Mouse (Mus musculus) CH12.LX (cell line): ENCODE measurements around the gene Ptprs. TPM values are rescaled to one million over a fixed set of nuclear protein-coding genes. Genes with fewer than 3 reads are reported as not detected.

Experiments used
- DNase-seq: peaks from one replicate; pipeline ENCODE4 v3.0.0-alpha.2; 2013; ENCODE audit errors: extremely low read depth
- H3K27ac ChIP-seq: 2 replicates; pipeline ENCODE4 v1.5.1; 2012; ENCODE audit warnings: low read depth, mild to moderate bottlenecking, control low read depth, moderate library complexity; ENCODE audit not compliant: insufficient read depth
- H3K27me3 ChIP-seq: replicated peaks from 2 replicates; pipeline ENCODE3; 2012; ENCODE audit warnings: inconsistent platforms
- H3K36me3 ChIP-seq, 2 experiments: replicated peaks in 1 of 2; 2 replicates each; pipeline versions ENCODE3 to v1.6.1; 2012; ENCODE audit warnings: inconsistent platforms in 1 of 2, low read length in 1 of 2, mild to moderate bottlenecking in 1 of 2, mixed read lengths in 1 of 2, moderate library complexity in 1 of 2; ENCODE audit not compliant: control insufficient read depth in 1 of 2, insufficient read depth in 1 of 2
- H3K4me1 ChIP-seq, 2 experiments: 2 replicates each; pipeline ENCODE4 v1.6.1; 2012; ENCODE audit warnings: inconsistent platforms in 1 of 2, moderate library complexity in 1 of 2; ENCODE audit not compliant: insufficient read depth in 2 of 2, control insufficient read depth in 1 of 2
- H3K4me2 ChIP-seq: 2 replicates; pipeline ENCODE4 v1.6.1; 2012; ENCODE audit warnings: low read depth, mild to moderate bottlenecking, control low read depth; ENCODE audit not compliant: poor library complexity, insufficient read depth, severe bottlenecking
- H3K4me3 ChIP-seq, 3 experiments: fragments of 150-350 bp in 1 of 3; sonication (generic) in 1 of 3; replicated peaks in 1 of 3; 2 replicates each; pipeline versions ENCODE3 to v1.5.1; 2011 to 2012; ENCODE audit warnings: low read depth in 2 of 3, low read length in 2 of 3, mild to moderate bottlenecking in 2 of 3, moderate library complexity in 2 of 3, control low read depth in 1 of 3, improper control_type of control experiment in 1 of 3, inconsistent platforms in 1 of 3, mixed read lengths in 1 of 3; ENCODE audit not compliant: poor library complexity in 1 of 3
- H3K79me2 ChIP-seq: replicated peaks from 2 replicates; pipeline ENCODE4 v1.6.1; 2012; ENCODE audit warnings: mild to moderate bottlenecking, moderate library complexity; ENCODE audit not compliant: control insufficient read depth, poor library complexity, insufficient read depth, severe bottlenecking; ENCODE audit errors: extremely low read depth
- H3K9ac ChIP-seq: 2 replicates; pipeline ENCODE4 v1.6.1; 2012; ENCODE audit warnings: low read depth, mild to moderate bottlenecking, control low read depth, moderate library complexity; ENCODE audit not compliant: insufficient read depth
- H3K9me3 ChIP-seq: replicated peaks from 2 replicates; pipeline ENCODE3; 2012; ENCODE audit warnings: low read length, inconsistent platforms, mixed read lengths
- BHLHE40 ChIP-seq: IDR thresholded peaks from 2 replicates; pipeline ENCODE4 v1.6.1; 2011; ENCODE audit warnings: mild to moderate bottlenecking, low read depth, low read length, improper control_type of control experiment
- CTCF ChIP-seq, 2 experiments: IDR thresholded peaks in 1 of 2; conservative IDR thresholded peaks in 1 of 2; 2 replicates each; pipeline ENCODE4 v1.5.1; 2011 to 2012; ENCODE audit warnings: low read depth in 2 of 2, low read length in 2 of 2, improper control_type of control experiment in 1 of 2, inconsistent platforms in 1 of 2, mild to moderate bottlenecking in 1 of 2, moderate library complexity in 1 of 2
- E2F4 ChIP-seq: IDR thresholded peaks from 2 replicates; pipeline ENCODE4 v1.6.1; 2011; ENCODE audit warnings: low read depth, low read length, improper control_type of control experiment; ENCODE audit not compliant: insufficient replicate concordance
- EP300 ChIP-seq: IDR thresholded peaks from 2 replicates; pipeline ENCODE4 v1.6.1; 2011; ENCODE audit warnings: low read length, improper control_type of control experiment
- ETS1 ChIP-seq: conservative IDR thresholded peaks from 2 replicates; pipeline ENCODE4 v1.6.1; 2012; ENCODE audit warnings: low read depth, mild to moderate bottlenecking, inconsistent platforms, low read length, improper control_type of control experiment, moderate library complexity
- HCFC1 ChIP-seq: IDR thresholded peaks from 2 replicates; pipeline ENCODE4 v1.6.1; 2012; ENCODE audit warnings: low read depth, mild to moderate bottlenecking, inconsistent platforms, low read length, improper control_type of control experiment
- MAFK ChIP-seq: IDR thresholded peaks from 2 replicates; pipeline ENCODE4 v1.6.1; 2011; ENCODE audit warnings: low read length, improper control_type of control experiment; ENCODE audit not compliant: insufficient replicate concordance
- MAX ChIP-seq: IDR thresholded peaks from 2 replicates; pipeline ENCODE4 v1.6.1; 2011; ENCODE audit warnings: low read length, improper control_type of control experiment
- MAZ ChIP-seq: IDR thresholded peaks from 2 replicates; pipeline ENCODE4 v1.6.1; 2012; ENCODE audit warnings: low read depth, mild to moderate bottlenecking, inconsistent platforms, low read length, improper control_type of control experiment, moderate library complexity
- MXI1 ChIP-seq: IDR thresholded peaks from 2 replicates; pipeline ENCODE4 v1.6.1; 2011; ENCODE audit warnings: mild to moderate bottlenecking, low read depth, low read length, improper control_type of control experiment
- NELFE ChIP-seq: IDR thresholded peaks from 2 replicates; pipeline ENCODE4 v1.6.1; 2011; ENCODE audit warnings: low read depth, low read length, improper control_type of control experiment
- POLR2A ChIP-seq: IDR thresholded peaks from 2 replicates; pipeline ENCODE4 v1.6.1; 2011; ENCODE audit warnings: low read depth, mild to moderate bottlenecking, improper control_type of control experiment, low read length
- RCOR1 ChIP-seq: conservative IDR thresholded peaks from 2 replicates; pipeline ENCODE4 v1.6.1; 2012; ENCODE audit warnings: low read depth, mild to moderate bottlenecking, inconsistent platforms, low read length, improper control_type of control experiment
- SMC3 ChIP-seq: IDR thresholded peaks from 2 replicates; pipeline ENCODE4 v1.6.1; 2011; ENCODE audit warnings: low read depth, low read length, improper control_type of control experiment
- TBP ChIP-seq: conservative IDR thresholded peaks from 2 replicates; pipeline ENCODE4 v1.6.1; 2011; ENCODE audit warnings: low read depth, low read length, improper control_type of control experiment
- TCF12 ChIP-seq: IDR thresholded peaks from 2 replicates; pipeline ENCODE4 v1.6.1; 2014; ENCODE audit warnings: low read depth, mild to moderate bottlenecking, inconsistent platforms, low read length, improper control_type of control experiment
- USF1 ChIP-seq: IDR thresholded peaks from 2 replicates; pipeline ENCODE4 v1.6.1; 2014; ENCODE audit warnings: low read depth, mild to moderate bottlenecking, inconsistent platforms, low read length, improper control_type of control experiment
- ZKSCAN1 ChIP-seq: IDR thresholded peaks from 2 replicates; pipeline ENCODE4 v1.6.1; 2012; ENCODE audit warnings: low read depth, inconsistent platforms, low read length, improper control_type of control experiment, borderline replicate concordance
- ZNF384 ChIP-seq: IDR thresholded peaks from 2 replicates; pipeline ENCODE4 v1.6.1; 2012; ENCODE audit warnings: low read depth, low read length, improper control_type of control experiment, inconsistent platforms
- dilution Hi-C: fragments of 300-500 bp; cut with MboI; formaldehyde crosslinking; loops from 2 replicates; pipeline ENCODE4 v1.14.3; 2020; ENCODE audit warnings: low sequenced_read_pairs; ENCODE audit not compliant: extremely low pct_unique_long_range_greater_than_20kb, extremely low pct_ligation_motif_present
- in situ Hi-C: fragments of 300-500 bp; cut with MboI; formaldehyde crosslinking; loops from 3 replicates; pipeline ENCODE4 v1.14.3; 2019; ENCODE audit warnings: low sequenced_read_pairs, low pct_ligation_motif_present, low pct_unique_long_range_greater_than_20kb, mixed read lengths
- polyA plus RNA-seq: library from polyadenylated mRNA; unstranded; fragments of >175 nt; gene quantifications from 2 replicates; pipeline ENCODE4 v1.2.1, GENCODE M21; 2012; ENCODE audit warnings: low read depth; ENCODE audit not compliant: insufficient read length
- total RNA-seq, 2 experiments: library from RNA; depleted of rRNA; stranded (reverse); fragments of 300-350 nt in 1 of 2; fragments of >200 nt in 1 of 2; gene quantifications; 2 replicates each; pipeline ENCODE4 v1.2.3; 2012 to 2014

Ptprs gene
- total and polyA plus RNA-seq, 3 experiments, result 11.3 to 41.1 (median 27.0) TPM

GRCm38 (mm10) chr17:56456353-56456752 is 19.9 kb downstream of the Ptprs start:
- no peak overlapping the region for H3K4me2 ChIP-seq
- peaks cover 20 to 63% of the 10 kb centered on the region in 2 experiments for H3K36me3 ChIP-seq
- no peaks in the 10 kb centered on the region for H3K27me3 ChIP-seq
- H3K27ac ChIP-seq, result no peak overlapping the region
- no peak for DNase-seq
- H3K9ac ChIP-seq, result no peak overlapping the region
- no peak overlapping the region for H3K4me3 ChIP-seq
- H3K79me2 ChIP-seq, result no peaks in the 10 kb centered on the region
- no peaks in the 10 kb centered on the region for H3K9me3 ChIP-seq
- in situ Hi-C loops, result no loop called here
- no peak for TF ChIP-seq MXI1
- no peak for TF ChIP-seq E2F4
- no peak for TF ChIP-seq ETS1
- no peak for TF ChIP-seq RCOR1
- TF ChIP-seq MAX, result no peak
- TF ChIP-seq TCF12, result no peak
- no peak for TF ChIP-seq MAZ
- no peak for TF ChIP-seq EP300
- TF ChIP-seq HCFC1, result no peak
- no peaks in the 10 kb centered on the region for H3K4me1 ChIP-seq
- dilution Hi-C loops, result no loop called here

- dilution Hi-C loops, result no loop called here
- H3K36me3 ChIP-seq, result peaks cover 43 to 88% of the 10 kb centered on the region in 2 experiments
- H3K79me2 ChIP-seq, result no peaks in the 10 kb centered on the region
Measured at GRCm38 (mm10) chr17:56453689-56454088, 22.6 kb downstream of the Ptprs start.

GRCm38 (mm10) chr17:56453251-56453650 is 23.0 kb downstream of the Ptprs start:
- no peaks in the 10 kb centered on the region for H3K27me3 ChIP-seq
- TF ChIP-seq USF1 (no peak), NELFE (no peak), BHLHE40 (no peak), TBP (no peak), POLR2A (no peak), ZNF384 (no peak), SMC3 (no peak), MAX (no peak), MAZ (no peak), TCF12 (no peak), ZKSCAN1 (no peak), CTCF (conservative IDR thresholded peaks at IDR 0.05 in 1 of 2, IDR thresholded peaks at IDR 0.05 in 1 of 2; ENCODE audit: low read depth in 2 of 2, low read length in 2 of 2) (no peak), MAFK (no peak)
- no peaks in the 10 kb centered on the region for H3K4me1 ChIP-seq
- no peak overlapping the region for H3K4me2 ChIP-seq
- H3K79me2 ChIP-seq, result no peaks in the 10 kb centered on the region
- no peak overlapping the region for H3K9ac ChIP-seq
- H3K9me3 ChIP-seq, result no peaks in the 10 kb centered on the region
- no peak overlapping the region for H3K27ac ChIP-seq
- in situ Hi-C loops (no loop called here), dilution Hi-C loops (no loop called here)
- peaks cover 46 to 91% of the 10 kb centered on the region in 2 experiments for H3K36me3 ChIP-seq
- no peak for DNase-seq
- H3K4me3 ChIP-seq, result no peak overlapping the region

More at GRCm38 (mm10) chr17:56453689-56454088, 22.6 kb downstream of the Ptprs start:
- Histone ChIP-seq H3K4me2 (no peak overlapping the region), H3K9ac (no peak overlapping the region), H3K27me3 (no peaks in the 10 kb centered on the region), H3K27ac (no peak overlapping the region), H3K4me1 (no peaks in the 10 kb centered on the region), H3K9me3 (no peaks in the 10 kb centered on the region), H3K4me3 (no peak overlapping the region)
- in situ Hi-C loops, result no loop called here
- no peak for TF ChIP-seq USF1
- DNase-seq, result no peak
